Mouse (Mus musculus): ENCODE data around the gene Ntsr1. TPM values are rescaled to one million over a fixed set of nuclear protein-coding genes. Genes with fewer than 3 reads are reported as not detected.

Ntsr1 gene
- polyA plus RNA-seq, 1 experiment from 2014 or later, result 0.04 TPM

- Histone ChIP-seq H3K27ac (ENCODE audit: low read depth, low read length) (no peak overlapping the region), H3K27me3 (ENCODE audit: control insufficient read depth, insufficient read depth, low read length) (no peaks in the 10 kb centered on the region; the same call in 1 of the 2 replicates), H3K4me2 (no peak overlapping the region), H3K4me3 (ENCODE audit: low read depth, low read length) (no peak overlapping the region), H3K36me3 (ENCODE audit: control insufficient read depth, insufficient read depth, low read length) (no peaks in the 10 kb centered on the region), H3K4me1 (ENCODE audit: control insufficient read depth, insufficient read depth, low read length) (peaks cover 15% of the 10 kb centered on the region), H3K9ac (ENCODE audit: low read length) (no peak overlapping the region), H3K9me3 (ENCODE audit: control insufficient read depth, low read length) (no peaks in the 10 kb centered on the region)
- ATAC-seq (ENCODE audit: low FRiP score) (no peak), DNase-seq (ENCODE audit: low spot score, missing footprints) (no peak)
- 86% methylated on average over 2 of the region's 2 CpGs for WGBS
Observed at GRCm38 (mm10) chr2:180543675-180544074, 43.9 kb downstream of the Ntsr1 start.

GRCm38 (mm10) chr2:180545046-180545445, 45.3 kb downstream of the Ntsr1 start:
- H3K4me1 ChIP-seq (ENCODE audit: control insufficient read depth, insufficient read depth, low read length), result peaks cover 15% of the 10 kb centered on the region
- no peak overlapping the region for H3K9ac ChIP-seq (ENCODE audit: low read length)
- H3K4me3 ChIP-seq (ENCODE audit: low read depth, low read length), result no peak overlapping the region
- DNase-seq (ENCODE audit: low spot score, missing footprints) (no peak), ATAC-seq (ENCODE audit: low FRiP score) (no peak)
- WGBS, result 86% methylated on average over 18 of the region's 18 CpGs
- no peaks in the 10 kb centered on the region for H3K36me3 ChIP-seq (ENCODE audit: control insufficient read depth, insufficient read depth, low read length)
- H3K27me3 ChIP-seq (ENCODE audit: control insufficient read depth, insufficient read depth, low read length), result no peaks in the 10 kb centered on the region; the same call in none of the 2 replicates
- H3K4me2 ChIP-seq, result no peak overlapping the region
- no peaks in the 10 kb centered on the region for H3K9me3 ChIP-seq (ENCODE audit: control insufficient read depth, low read length)
- no peak overlapping the region for H3K27ac ChIP-seq (ENCODE audit: low read depth, low read length)

GRCm38 (mm10) chr2:180547384-180548106, 47.8 kb downstream of the Ntsr1 start:
- DNase-seq (ENCODE audit: low spot score, missing footprints) (no peak), ATAC-seq (ENCODE audit: low FRiP score) (peak; percentile 89)
- Histone ChIP-seq H3K27ac (ENCODE audit: low read depth, low read length) (no peak overlapping the region), H3K4me2 (0 out of 2 replicates have a peak overlapping the region, but pooled peaks have one; percentile 8), H3K4me1 (ENCODE audit: control insufficient read depth, insufficient read depth, low read length) (peaks cover 15% of the 10 kb centered on the region), H3K9me3 (ENCODE audit: control insufficient read depth, low read length) (no peaks in the 10 kb centered on the region), H3K9ac (ENCODE audit: low read length) (peak overlapping the region; percentile 9; the same call in 1 of the 2 replicates), H3K36me3 (ENCODE audit: control insufficient read depth, insufficient read depth, low read length) (no peaks in the 10 kb centered on the region), H3K4me3 (ENCODE audit: low read depth, low read length) (no peak overlapping the region), H3K27me3 (ENCODE audit: control insufficient read depth, insufficient read depth, low read length) (no peaks in the 10 kb centered on the region; the same call in none of the 2 replicates)
- WGBS, result 20% methylated on average over 8 of the region's 8 CpGs

- Histone ChIP-seq H3K4me3 (ENCODE audit: low read depth, low read length) (no peak overlapping the region), H3K4me1 (ENCODE audit: control insufficient read depth, insufficient read depth, low read length) (peaks cover 9% of the 10 kb centered on the region), H3K36me3 (ENCODE audit: control insufficient read depth, insufficient read depth, low read length) (no peaks in the 10 kb centered on the region), H3K9ac (ENCODE audit: low read length) (no peak overlapping the region), H3K9me3 (ENCODE audit: control insufficient read depth, low read length) (no peaks in the 10 kb centered on the region), H3K4me2 (no peak overlapping the region), H3K27ac (ENCODE audit: low read depth, low read length) (no peak overlapping the region), H3K27me3 (ENCODE audit: control insufficient read depth, insufficient read depth, low read length) (no peaks in the 10 kb centered on the region; the same call in 1 of the 2 replicates)
- DNase-seq (ENCODE audit: low spot score, missing footprints), result no peak
- 88% methylated on average over 3 of the region's 3 CpGs for WGBS
- ATAC-seq (ENCODE audit: low FRiP score), result no peak
Observed at GRCm38 (mm10) chr2:180552340-180552739, 52.6 kb downstream of the Ntsr1 start.

- Histone ChIP-seq H3K9me3 (ENCODE audit: control insufficient read depth, low read length) (no peaks in the 10 kb centered on the region), H3K4me1 (ENCODE audit: control insufficient read depth, insufficient read depth, low read length) (no peaks in the 10 kb centered on the region), H3K36me3 (ENCODE audit: control insufficient read depth, insufficient read depth, low read length) (no peaks in the 10 kb centered on the region), H3K9ac (ENCODE audit: low read length) (no peak overlapping the region), H3K27me3 (ENCODE audit: control insufficient read depth, insufficient read depth, low read length) (no peaks in the 10 kb centered on the region), H3K27ac (ENCODE audit: low read depth, low read length) (no peak overlapping the region), H3K4me3 (ENCODE audit: low read depth, low read length) (no peak overlapping the region), H3K4me2 (no peak overlapping the region)
- no peak for ATAC-seq (ENCODE audit: low FRiP score)
- DNase-seq (ENCODE audit: low spot score, missing footprints), result no peak
- WGBS, result 51% methylated on average over 3 of the region's 3 CpGs
Observed at GRCm38 (mm10) chr2:180555219-180555618, 55.4 kb downstream of the Ntsr1 start.

GRCm38 (mm10) chr2:180556470-180556869, 56.7 kb downstream of the Ntsr1 start:
- H3K9me3 ChIP-seq (ENCODE audit: control insufficient read depth, low read length), result no peaks in the 10 kb centered on the region
- 84% methylated on average over 3 of the region's 3 CpGs for WGBS

GRCm38 (mm10) chr2:180560245-180560644, 60.5 kb downstream of the Ntsr1 start:
- DNase-seq (ENCODE audit: low spot score, missing footprints), result no peak
- Histone ChIP-seq H3K27me3 (ENCODE audit: control insufficient read depth, insufficient read depth, low read length) (no peaks in the 10 kb centered on the region), H3K9me3 (ENCODE audit: control insufficient read depth, low read length) (no peaks in the 10 kb centered on the region), H3K9ac (ENCODE audit: low read length) (no peak overlapping the region), H3K4me2 (no peak overlapping the region), H3K4me3 (ENCODE audit: low read depth, low read length) (no peak overlapping the region), H3K36me3 (ENCODE audit: control insufficient read depth, insufficient read depth, low read length) (no peaks in the 10 kb centered on the region), H3K27ac (ENCODE audit: low read depth, low read length) (no peak overlapping the region), H3K4me1 (ENCODE audit: control insufficient read depth, insufficient read depth, low read length) (no peaks in the 10 kb centered on the region)
- no peak for ATAC-seq (ENCODE audit: low FRiP score)
- 49% methylated on average over 5 of the region's 5 CpGs for WGBS

More at GRCm38 (mm10) chr2:180556470-180556869, 56.7 kb downstream of the Ntsr1 start:
- H3K4me2 ChIP-seq, result no peak overlapping the region
- no peaks in the 10 kb centered on the region for H3K27me3 ChIP-seq (ENCODE audit: control insufficient read depth, insufficient read depth, low read length)
- H3K36me3 ChIP-seq (ENCODE audit: control insufficient read depth, insufficient read depth, low read length), result no peaks in the 10 kb centered on the region
- H3K9ac ChIP-seq (ENCODE audit: low read length), result no peak overlapping the region
- DNase-seq (ENCODE audit: low spot score, missing footprints), result no peak
- no peaks in the 10 kb centered on the region for H3K4me1 ChIP-seq (ENCODE audit: control insufficient read depth, insufficient read depth, low read length)
- H3K4me3 ChIP-seq (ENCODE audit: low read depth, low read length), result no peak overlapping the region
- no peak overlapping the region for H3K27ac ChIP-seq (ENCODE audit: low read depth, low read length)
- no peak for ATAC-seq (ENCODE audit: low FRiP score)

- Histone ChIP-seq H3K4me3 (ENCODE audit: low read depth, low read length) (no peak overlapping the region), H3K9ac (ENCODE audit: low read length) (no peak overlapping the region), H3K4me1 (ENCODE audit: control insufficient read depth, insufficient read depth, low read length) (no peaks in the 10 kb centered on the region), H3K36me3 (ENCODE audit: control insufficient read depth, insufficient read depth, low read length) (no peaks in the 10 kb centered on the region), H3K4me2 (no peak overlapping the region), H3K9me3 (ENCODE audit: control insufficient read depth, low read length) (no peaks in the 10 kb centered on the region), H3K27ac (ENCODE audit: low read depth, low read length) (no peak overlapping the region), H3K27me3 (ENCODE audit: control insufficient read depth, insufficient read depth, low read length) (no peaks in the 10 kb centered on the region)
- ATAC-seq (ENCODE audit: low FRiP score) (no peak), DNase-seq (ENCODE audit: low spot score, missing footprints) (no peak)
- 79% methylated on average over 5 of the region's 5 CpGs for WGBS
Observed at GRCm38 (mm10) chr2:180562146-180562545, 62.4 kb downstream of the Ntsr1 start.

- H3K9ac ChIP-seq (ENCODE audit: low read length), result no peak overlapping the region
- no peak for ATAC-seq (ENCODE audit: low FRiP score)
- H3K36me3 ChIP-seq (ENCODE audit: control insufficient read depth, insufficient read depth, low read length), result no peaks in the 10 kb centered on the region
- no peaks in the 10 kb centered on the region for H3K4me1 ChIP-seq (ENCODE audit: control insufficient read depth, insufficient read depth, low read length)
- H3K4me3 ChIP-seq (ENCODE audit: low read depth, low read length), result no peak overlapping the region
- H3K27me3 ChIP-seq (ENCODE audit: control insufficient read depth, insufficient read depth, low read length), result no peaks in the 10 kb centered on the region
- H3K4me2 ChIP-seq, result no peak overlapping the region
- H3K9me3 ChIP-seq (ENCODE audit: control insufficient read depth, low read length), result no peaks in the 10 kb centered on the region
- 67% methylated on average over 6 of the region's 6 CpGs for WGBS
- no peak overlapping the region for H3K27ac ChIP-seq (ENCODE audit: low read depth, low read length)
- no peak for DNase-seq (ENCODE audit: low spot score, missing footprints)
Observed at GRCm38 (mm10) chr2:180563296-180563695, 63.5 kb downstream of the Ntsr1 start.

Data from midbrain, embryonic 11.5 days (tissue).